Mouse (Mus musculus): ENCODE data around the gene Trim56.
A peak's percentile ranks its signal among the peaks of the same experiment; 100 is the strongest.

- TF ChIP-seq CTCF (IDR thresholded peaks at IDR 0.05; ENCODE audit: low read depth, low read length): no peak
- no peak for TF ChIP-seq TAL1 (conservative IDR thresholded peaks at IDR 0.05; ENCODE audit: low read depth, low read length)
- TF ChIP-seq GATA1 (IDR thresholded peaks at IDR 0.05; ENCODE audit: borderline replicate concordance, low read length): no peak
- TF ChIP-seq POLR2AphosphoS5 (IDR thresholded peaks at IDR 0.05; ENCODE audit: insufficient replicate concordance, low read depth, low read length): peak; percentile 87; the same call in 1 of the 2 replicates
Observed at GRCm38 (mm10) chr5:137072079-137072960, 43.7 kb downstream of the Trim56 start, which contains the start of gene Serpine1.

All from G1E (cell line).